Comparison of ENCODE assay signal across 12 mouse cellular contexts in genomic region chr10:87602151-87602550, GRCm38 (mm10).
"Had no signal": no experiment of that assay in that cellular context is flagged by ENCODE, and none has a peak within 500 bp of the region (broad histone marks: within the 10 kb centered on the region; RNA-seq: fewer than 3 reads in every experiment).

No protein-coding gene starts in this region.

- DNase-seq: left cerebral cortex, postnatal 4 days; liver; liver, embryonic 13.5 days; liver, postnatal 0 days; lung, adult 18-20 months; lung, adult 2 months; lung, embryonic 14.5 days; lung, postnatal 10 days; lung, postnatal 14 days; lung, postnatal 36 days; lung, postnatal 4 days; midbrain, embryonic 14.5 days had no signal
